Mouse (Mus musculus) ES-E14 (cell line): ENCODE data around the gene Rbl1.

Source experiments
- HCFC1 ChIP-seq: IDR thresholded peaks from 2 replicates; pipeline ENCODE4 v1.6.1; 2012; ENCODE audit warnings: low read length, inconsistent platforms, borderline replicate concordance; ENCODE audit not compliant: insufficient read depth
- ZC3H11A ChIP-seq: IDR thresholded peaks from 2 replicates; pipeline ENCODE4 v1.6.1; 2012; ENCODE audit warnings: low read depth, mild to moderate bottlenecking, inconsistent platforms, low read length, borderline replicate concordance
- ZNF384 ChIP-seq: IDR thresholded peaks from 2 replicates; pipeline ENCODE4 v1.6.1; 2012; ENCODE audit warnings: low read depth, low read length, inconsistent platforms

GRCm38 (mm10) chr2:157186504-157186903 is 17.8 kb downstream of the Rbl1 start:
- TF ChIP-seq ZNF384 (no peak), ZC3H11A (no peak), HCFC1 (no peak)
